Mouse (Mus musculus) stomach, postnatal 0 days (tissue): ENCODE results near the gene Ankib1. TPM values are rescaled to one million over a fixed set of nuclear protein-coding genes. Genes with fewer than 3 reads are reported as not detected.
A peak's percentile ranks its signal among the peaks of the same experiment; 100 is the strongest.
"Not testable (repeated sequence)": the region's sequence is repeated elsewhere in the genome, so short reads cannot be mapped to it uniquely, and the experiment has no call there.

Experiments
- ATAC-seq: fragments of 200-750 bp; cut with Nextera tagmentation; 2 replicates; pipeline ENCODE4 v1.8.0; 2017; ENCODE audit not compliant: low FRiP score, low TSS enrichment
- DNase-seq: peaks from one replicate; pipeline ENCODE4 v3.0.0-alpha.2; 2016; ENCODE audit warnings: low spot score
- H3K27ac ChIP-seq: fragments of 300-500 bp; sonication (generic); replicated peaks from 2 replicates; pipeline ENCODE4 v1.5.1; 2014; ENCODE audit warnings: mild to moderate bottlenecking, control low read depth
- H3K27me3 ChIP-seq: fragments of 300-500 bp; sonication (generic); 2 replicates; pipeline ENCODE4 v1.6.1; 2014; ENCODE audit warnings: low read length; ENCODE audit not compliant: control insufficient read depth, insufficient read depth
- H3K36me3 ChIP-seq: fragments of 300-500 bp; sonication (generic); 2 replicates; pipeline ENCODE4 v1.6.1; 2014; ENCODE audit warnings: low read length, mixed read lengths; ENCODE audit not compliant: control insufficient read depth, insufficient read depth
- H3K4me1 ChIP-seq: fragments of 300-500 bp; sonication (generic); replicated peaks from 2 replicates; pipeline ENCODE4 v1.6.1; 2014; ENCODE audit warnings: antibody characterized with exemption; ENCODE audit not compliant: control insufficient read depth, insufficient read depth
- H3K4me2 ChIP-seq: fragments of 300-500 bp; sonication (generic); replicated peaks from 2 replicates; pipeline ENCODE4 v1.6.1; 2014; ENCODE audit warnings: low read depth, mild to moderate bottlenecking, control low read depth, moderate library complexity
- H3K4me3 ChIP-seq: fragments of 300-500 bp; sonication (generic); 2 replicates; pipeline ENCODE4 v1.5.1; 2014; ENCODE audit warnings: low read depth, low read length, control low read depth
- H3K9ac ChIP-seq: fragments of 300-500 bp; sonication (generic); 2 replicates; pipeline ENCODE4 v1.6.1; 2014; ENCODE audit warnings: mild to moderate bottlenecking, low read length, control low read depth, mixed read lengths
- H3K9me3 ChIP-seq: fragments of 300-500 bp; sonication (generic); 2 replicates; pipeline ENCODE4 v1.6.1; 2016; ENCODE audit warnings: low read length; ENCODE audit not compliant: control insufficient read depth
- CTCF ChIP-seq: IDR thresholded peaks from 2 replicates; pipeline ENCODE4 v1.5.1; 2016; ENCODE audit warnings: antibody characterized with exemption, low read depth, mild to moderate bottlenecking, moderate library complexity
- EP300 ChIP-seq: optimal IDR thresholded peaks from 2 replicates; pipeline ENCODE3; 2016; ENCODE audit warnings: antibody characterized with exemption
- WGBS: fragments of 180-500 bp; shearing (Covaris S2); extraction: QIAGEN DNeasy Blood & Tissue Kit; methylation state at CpG from one replicate; pipeline ENCODE4 v1.1.7; 2014; 5-methylcytosine and 5-hydroxymethylcytosine counted together
- polyA plus RNA-seq: library from polyadenylated mRNA; unstranded; fragments of >200 nt; fragmentation: Nextera tagmentation; extraction: Ambion mirVana; gene quantifications from 2 replicates; pipeline ENCODE4 v1.2.1, GENCODE M21; 2015

Ankib1 gene
- polyA plus RNA-seq, 1 experiment from 2014 or later: 6.2 TPM

GRCm38 (mm10) chr5:3801672-3802432, 873 bp downstream of the Ankib1 start:
- peak overlapping the region; percentile 83 for H3K9ac ChIP-seq
- peak; percentile 8; the same call in 1 of the 2 replicates for ATAC-seq
- H3K4me1 ChIP-seq: no peaks in the 10 kb centered on the region
- peak overlapping the region; percentile 77 for H3K4me2 ChIP-seq
- no peak for DNase-seq
- no peaks in the 10 kb centered on the region for H3K9me3 ChIP-seq
- 6% methylated on average over 18 of the region's 18 CpGs for WGBS
- no peaks in the 10 kb centered on the region for H3K36me3 ChIP-seq
- H3K27me3 ChIP-seq: no peaks in the 10 kb centered on the region
- no peak for TF ChIP-seq CTCF
- no peak for TF ChIP-seq EP300
- peak overlapping the region; percentile 93 for H3K27ac ChIP-seq
- H3K4me3 ChIP-seq: peak overlapping the region; percentile 87

GRCm38 (mm10) chr5:3800881-3801280, 1.8 kb downstream of the Ankib1 start:
- Histone ChIP-seq H3K9ac (no peak overlapping the region), H3K27ac (no peak overlapping the region), H3K4me2 (no peak overlapping the region; the same call in 1 of the 2 replicates), H3K9me3 (no peaks in the 10 kb centered on the region), H3K4me3 (no peak overlapping the region), H3K27me3 (no peaks in the 10 kb centered on the region), H3K36me3 (no peaks in the 10 kb centered on the region), H3K4me1 (no peaks in the 10 kb centered on the region)
- ATAC-seq (no peak), DNase-seq (no peak)
- TF ChIP-seq EP300: no peak
- TF ChIP-seq CTCF: no peak
- WGBS: 61% methylated on average over 4 of the region's 4 CpGs

- no peaks in the 10 kb centered on the region for H3K9me3 ChIP-seq
- no peaks in the 10 kb centered on the region for H3K36me3 ChIP-seq
- no peak overlapping the region for H3K4me3 ChIP-seq
- H3K27ac ChIP-seq: no peak overlapping the region
- H3K4me1 ChIP-seq: no peaks in the 10 kb centered on the region
- DNase-seq: no peak
- ATAC-seq: no peak
- WGBS: 89% methylated on average over 1 of the region's 1 CpGs
- no peaks in the 10 kb centered on the region for H3K27me3 ChIP-seq
- H3K4me2 ChIP-seq: no peak overlapping the region
- H3K9ac ChIP-seq: no peak overlapping the region
- TF ChIP-seq EP300 (no peak), CTCF (no peak)
Measured at GRCm38 (mm10) chr5:3800041-3800440, 2.7 kb downstream of the Ankib1 start.

GRCm38 (mm10) chr5:3798656-3799055, 4.1 kb downstream of the Ankib1 start:
- H3K27ac ChIP-seq, H3K4me3 ChIP-seq, H3K4me2 ChIP-seq, ATAC-seq, H3K4me1 ChIP-seq, H3K9me3 ChIP-seq, DNase-seq, H3K27me3 ChIP-seq, H3K36me3 ChIP-seq, H3K9ac ChIP-seq: not testable (repeated sequence)

- DNase-seq, H3K4me1 ChIP-seq, H3K9me3 ChIP-seq, ATAC-seq, H3K27me3 ChIP-seq, H3K36me3 ChIP-seq, H3K9ac ChIP-seq, H3K27ac ChIP-seq, H3K4me3 ChIP-seq, H3K4me2 ChIP-seq: not testable (repeated sequence)
- 73% methylated on average over 2 of the region's 2 CpGs for WGBS
Measured at GRCm38 (mm10) chr5:3797101-3797500, 5.6 kb downstream of the Ankib1 start.

- Histone ChIP-seq H3K9ac (no peak overlapping the region), H3K4me1 (no peaks in the 10 kb centered on the region), H3K27ac (no peak overlapping the region), H3K27me3 (no peaks in the 10 kb centered on the region), H3K4me2 (no peak overlapping the region), H3K36me3 (no peaks in the 10 kb centered on the region), H3K9me3 (no peaks in the 10 kb centered on the region), H3K4me3 (no peak overlapping the region)
- ATAC-seq: no peak
- no peak for DNase-seq
- TF ChIP-seq CTCF (no peak), EP300 (no peak)
Measured at GRCm38 (mm10) chr5:3791048-3791447, 11.7 kb downstream of the Ankib1 start.
